Mouse (Mus musculus) thymus, postnatal 10 days (tissue): ENCODE data around the gene Fbxo47.

ENCODE experiments used
- DNase-seq, 2 experiments: peaks; one replicate each; pipeline ENCODE4 v3.0.0; 2021; ENCODE audit warnings: low spot score in 2 of 2

Gene Fbxo47

DNA sequence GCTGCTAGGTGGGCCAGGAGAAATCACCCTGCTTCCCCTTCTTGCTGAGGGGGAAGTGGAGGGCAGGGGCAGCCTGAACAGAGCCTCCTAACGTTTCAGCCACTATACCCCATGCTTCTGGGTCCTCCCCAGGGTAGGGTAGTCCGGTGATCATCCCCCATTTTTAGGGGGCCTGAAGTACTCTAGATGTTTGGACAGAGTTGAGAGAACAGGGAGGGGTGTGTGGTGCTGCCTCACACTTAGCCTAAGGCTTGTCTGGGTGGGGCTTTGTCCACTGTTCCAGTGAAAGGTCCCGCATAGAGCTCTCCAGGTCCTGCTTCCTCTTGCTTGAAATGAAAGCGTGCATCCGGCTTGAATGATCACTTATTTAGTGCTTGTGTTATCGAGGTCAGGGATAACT is 53.5 kb downstream of the Fbxo47 start:
- DNase-seq, result no peak

DNA sequence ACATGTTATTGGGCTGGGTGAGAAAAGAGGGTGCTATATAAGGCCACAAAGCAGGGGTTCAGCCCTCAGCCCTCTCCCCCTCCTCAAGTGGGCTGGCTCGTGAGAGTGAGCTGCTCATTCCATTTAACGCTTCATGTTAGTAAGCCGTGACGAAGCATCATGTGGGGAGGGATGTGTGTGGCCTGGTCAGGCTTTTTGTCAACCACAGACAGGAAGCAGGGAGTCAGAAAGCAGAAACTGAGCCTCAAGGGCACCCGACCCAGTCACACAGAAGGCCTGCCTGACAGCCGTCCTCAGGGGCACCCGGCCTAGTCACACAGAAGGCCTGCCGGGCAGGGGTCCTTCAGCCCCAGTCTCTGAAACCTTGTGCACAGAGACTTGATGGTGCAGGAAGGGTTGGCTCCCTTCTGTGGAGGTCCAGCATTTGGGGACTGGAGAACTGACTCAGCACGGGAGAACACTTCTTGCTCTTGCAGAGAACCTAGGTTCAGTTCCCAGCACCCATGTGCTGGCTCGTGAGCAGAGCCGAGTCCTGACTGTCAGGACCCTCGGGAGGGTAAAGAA is 54.0 kb downstream of the Fbxo47 start:
- no peak for DNase-seq

DNA sequence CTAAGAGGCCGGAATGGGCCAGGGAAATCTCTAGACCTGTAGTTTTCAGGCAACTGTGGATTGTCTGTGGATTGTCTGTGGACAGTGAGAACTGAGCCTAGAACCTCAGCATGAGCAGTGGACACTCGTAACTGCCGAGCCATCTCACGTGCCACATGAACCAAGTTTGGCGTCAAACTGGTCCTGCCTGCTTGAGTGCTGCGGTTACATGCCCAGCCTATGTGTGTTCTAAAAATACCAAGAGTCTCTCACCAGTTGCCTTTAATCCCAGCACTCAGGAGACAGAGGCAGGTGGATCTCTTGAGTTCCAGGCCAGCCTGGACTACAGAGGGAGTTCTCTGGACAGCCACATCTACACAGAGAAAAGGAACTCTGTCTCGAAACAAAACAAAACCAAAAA is 54.6 kb downstream of the Fbxo47 start:
- DNase-seq, result no peak

DNA sequence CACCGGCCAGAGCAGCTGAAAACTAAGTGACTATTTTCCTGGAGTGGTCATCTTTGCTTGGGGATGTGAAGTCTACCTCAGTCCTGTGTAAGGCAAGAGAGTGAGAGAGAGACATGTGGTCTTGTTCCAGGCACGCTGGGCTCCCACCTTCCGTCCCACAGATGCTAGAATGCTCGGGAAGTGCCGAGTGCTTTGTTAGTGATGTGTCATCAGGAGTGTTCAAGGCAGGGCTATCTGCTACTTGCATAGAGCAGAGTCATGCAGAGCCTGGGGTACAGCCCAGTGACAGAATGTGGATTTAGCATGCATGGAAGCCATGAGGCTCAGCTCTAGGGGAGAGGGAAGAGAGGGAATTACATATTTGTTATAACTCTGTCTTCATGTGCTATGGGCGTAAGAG is 56.3 kb downstream of the Fbxo47 start:
- no peak for DNase-seq

DNA sequence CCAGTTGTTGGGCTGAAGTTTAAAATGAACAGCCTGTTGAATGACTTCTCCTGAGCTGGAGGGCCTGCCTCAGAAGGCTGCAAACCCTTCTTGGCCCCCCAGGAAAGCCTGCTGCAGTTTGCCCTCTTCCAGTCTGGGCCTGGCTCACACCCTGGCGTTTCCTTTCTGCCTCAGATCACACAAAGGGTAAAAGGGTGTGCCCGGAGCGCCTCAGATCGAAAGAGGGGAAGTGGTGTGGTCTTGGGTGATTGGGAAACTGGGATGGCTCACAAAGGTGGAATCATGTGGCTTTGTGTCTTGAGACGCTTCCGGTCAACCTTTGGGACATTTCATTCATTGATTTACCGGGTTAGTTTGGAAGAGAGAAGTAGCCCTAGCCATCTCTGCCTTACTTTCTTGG is 57.5 kb downstream of the Fbxo47 start:
- DNase-seq, result peak in 1 of 2 experiments; percentile 34

DNA sequence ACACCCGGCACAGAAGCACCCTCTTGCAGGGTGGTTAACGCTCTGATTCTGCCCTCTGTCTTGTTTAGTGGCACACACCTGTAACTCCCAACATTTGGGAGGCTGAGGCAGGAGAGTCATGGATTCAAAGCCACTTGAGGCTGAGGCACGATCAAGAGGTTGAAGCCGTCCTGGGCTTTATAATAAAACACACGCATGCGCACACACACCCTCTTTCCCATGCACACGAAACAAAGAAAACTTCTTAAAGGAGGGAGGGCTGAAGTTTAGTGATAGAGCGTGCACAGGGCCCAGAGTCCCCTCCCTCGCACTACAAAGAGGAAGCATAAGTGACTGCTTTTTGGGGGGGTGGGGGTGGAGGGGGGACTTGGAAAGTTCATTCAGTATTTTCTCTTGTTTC is 58.0 kb downstream of the Fbxo47 start:
- peak; percentile 60 to 61 for DNase-seq

DNA sequence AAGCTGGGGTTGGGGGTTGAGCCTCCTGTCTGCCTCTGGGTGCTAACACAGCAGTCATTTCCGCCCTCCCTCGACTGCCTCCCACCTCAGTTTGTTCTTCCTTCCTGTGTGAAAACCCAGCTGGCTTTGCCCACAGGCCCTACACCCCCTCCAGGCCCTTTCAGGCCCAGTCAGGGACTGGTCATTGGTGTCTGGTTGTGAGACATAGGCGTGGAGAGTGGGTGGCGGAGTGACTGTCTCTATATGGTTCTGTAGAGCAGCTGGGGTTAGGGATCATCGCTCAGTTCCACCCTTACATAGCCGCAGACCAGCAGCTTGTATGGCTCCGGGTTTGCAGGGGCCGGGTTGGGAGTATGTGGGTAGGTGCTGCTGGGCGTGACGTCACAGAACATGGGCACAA is 58.7 kb downstream of the Fbxo47 start:
- peak; percentile 79 to 80 for DNase-seq

DNA sequence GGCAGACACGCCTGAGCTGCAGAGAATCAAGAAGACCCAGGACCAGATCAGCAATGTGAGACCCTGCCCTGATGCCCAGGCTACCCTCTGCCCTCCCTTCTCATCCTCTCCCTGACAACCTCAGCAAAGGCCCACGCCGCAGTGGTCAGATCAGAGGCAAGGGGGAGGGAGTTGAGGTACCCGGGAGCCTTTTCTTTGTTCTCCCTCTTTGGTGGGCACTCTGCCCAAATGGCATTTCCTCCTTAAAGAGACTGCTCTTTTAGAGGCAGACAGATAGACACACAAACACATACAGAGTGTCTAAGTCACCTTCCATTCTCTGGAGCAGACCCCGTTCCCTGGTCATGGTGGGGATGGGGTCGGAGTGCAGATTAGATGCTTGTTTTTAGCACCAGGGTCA is 59.1 kb downstream of the Fbxo47 start:
- DNase-seq, result no peak

DNA sequence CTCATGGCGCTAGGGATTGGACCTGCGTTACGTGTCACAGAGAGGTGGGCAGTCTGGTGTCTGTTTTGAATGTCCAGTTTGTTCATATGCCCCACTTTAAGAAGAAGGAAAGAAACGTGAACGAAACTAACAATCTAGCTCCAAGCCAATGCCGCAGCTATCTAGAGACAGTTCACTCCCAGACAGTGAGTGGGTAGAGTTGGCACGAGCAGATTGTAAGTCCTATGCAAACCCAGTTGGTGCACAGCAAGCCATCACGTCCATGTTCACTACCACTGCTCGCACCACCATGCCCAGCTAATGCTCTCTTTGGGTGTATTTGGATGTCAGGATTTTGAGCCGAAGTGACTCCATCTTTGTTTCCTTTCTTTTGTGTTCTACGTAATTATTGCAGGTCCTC is 59.8 kb downstream of the Fbxo47 start:
- DNase-seq, result no peak

DNA sequence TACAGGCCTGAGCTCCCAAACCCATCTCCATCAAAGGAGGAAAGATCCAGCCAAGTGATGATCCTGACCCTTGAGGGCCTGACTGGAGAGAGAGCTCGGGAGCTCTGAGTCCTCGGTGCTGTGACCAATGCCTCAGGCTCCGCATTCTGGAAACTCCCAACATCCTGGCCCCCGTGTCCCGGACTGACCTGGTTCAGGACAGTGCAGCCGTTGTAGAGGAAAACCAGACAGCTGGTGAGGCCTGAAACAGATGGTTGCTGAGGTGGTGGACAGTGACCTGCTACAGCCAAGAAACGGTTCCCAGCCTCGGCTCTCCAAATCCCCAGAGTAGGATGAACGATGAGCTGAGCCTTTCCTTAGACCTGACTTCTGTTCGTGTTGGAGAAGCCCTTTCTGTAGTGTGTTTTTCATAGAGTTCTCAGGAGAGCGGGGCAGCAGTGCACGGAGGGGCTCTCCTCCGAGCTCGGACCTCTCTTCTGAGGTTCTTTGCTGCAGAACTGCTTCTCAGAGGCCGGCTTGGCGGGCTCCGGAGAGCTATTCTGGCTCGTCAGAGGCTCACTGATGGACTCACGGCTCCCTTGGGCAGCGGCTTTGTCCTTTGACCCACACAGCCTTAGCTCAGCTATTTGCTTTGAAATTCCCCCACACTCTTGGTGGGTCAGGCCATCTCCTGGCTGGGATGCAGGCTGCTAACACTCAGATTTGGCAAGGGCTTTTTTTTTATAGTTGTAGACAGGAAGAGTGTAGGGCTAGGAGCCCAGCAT is 60.9 kb downstream of the Fbxo47 start:
- no peak for DNase-seq

DNA sequence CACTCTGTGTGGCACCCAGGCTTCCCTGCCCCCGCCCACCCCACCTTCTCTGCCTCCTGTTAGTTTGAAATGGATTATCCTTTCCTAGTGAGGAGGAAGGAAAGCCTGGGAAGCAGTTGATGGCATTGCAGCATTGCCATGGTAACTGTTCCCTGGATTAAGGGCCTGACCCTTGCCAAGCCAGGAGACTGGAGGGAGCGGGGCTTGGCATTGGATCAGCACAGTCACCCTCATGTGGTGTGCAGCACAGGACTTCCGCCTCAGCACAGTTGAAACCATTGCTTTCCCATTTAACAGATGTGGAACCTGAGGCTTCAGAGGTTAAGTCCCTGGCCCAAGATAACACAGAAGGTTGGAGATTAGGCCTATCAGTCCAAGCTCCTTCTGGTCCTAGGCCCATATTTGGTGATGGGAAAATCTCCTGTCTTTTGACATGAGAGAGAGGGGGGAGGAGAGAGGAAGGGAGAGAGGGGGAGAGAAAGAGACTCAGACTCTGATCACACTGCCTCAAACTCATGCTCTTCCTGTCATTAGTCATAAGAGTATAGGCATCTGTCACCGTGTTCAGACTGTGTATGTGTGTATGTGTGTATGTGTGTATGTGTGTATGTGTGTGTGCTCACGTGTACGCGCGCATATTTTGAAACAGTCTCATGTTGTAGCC is 62.4 kb downstream of the Fbxo47 start:
- no peak for DNase-seq

DNA sequence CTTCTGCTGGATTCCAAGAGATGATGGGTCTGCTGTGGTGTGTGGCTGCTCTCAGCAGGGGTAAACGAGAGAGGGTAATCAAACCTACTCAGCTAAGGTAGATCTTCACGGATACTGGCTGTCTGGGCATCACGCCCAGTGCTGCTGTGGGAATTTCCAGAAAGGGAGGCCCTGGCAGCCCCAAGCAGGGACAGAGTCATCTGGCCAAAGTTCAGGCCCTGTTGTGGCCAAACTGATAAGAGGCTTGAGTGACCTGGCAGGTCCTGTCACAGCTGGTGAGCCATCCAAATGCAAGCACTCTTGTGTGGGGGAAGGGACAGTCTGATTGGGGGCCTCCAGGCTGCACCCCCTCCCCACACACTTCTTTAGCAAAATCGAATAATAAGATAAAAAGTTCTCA is 63.1 kb downstream of the Fbxo47 start:
- no peak for DNase-seq

DNA sequence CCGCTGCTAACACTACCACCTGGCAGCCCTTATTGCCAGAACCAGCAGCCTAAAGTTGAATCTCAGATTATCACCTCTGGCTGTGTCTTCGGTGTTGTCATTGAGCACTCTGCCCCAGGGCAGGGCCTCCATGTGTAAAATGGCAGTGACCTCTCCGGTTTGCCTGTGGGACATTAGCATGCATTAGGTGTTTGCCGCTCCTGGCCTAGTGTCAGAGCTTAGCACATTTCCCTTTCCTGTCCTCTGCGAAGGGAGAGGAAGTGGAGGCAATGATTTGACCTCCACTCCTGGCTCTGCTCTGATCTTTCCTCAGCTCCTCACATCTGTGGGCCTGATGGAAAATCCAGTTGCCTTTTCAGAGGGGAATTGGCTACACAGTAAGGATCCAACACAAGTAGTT is 64.0 kb downstream of the Fbxo47 start:
- no peak for DNase-seq

DNA sequence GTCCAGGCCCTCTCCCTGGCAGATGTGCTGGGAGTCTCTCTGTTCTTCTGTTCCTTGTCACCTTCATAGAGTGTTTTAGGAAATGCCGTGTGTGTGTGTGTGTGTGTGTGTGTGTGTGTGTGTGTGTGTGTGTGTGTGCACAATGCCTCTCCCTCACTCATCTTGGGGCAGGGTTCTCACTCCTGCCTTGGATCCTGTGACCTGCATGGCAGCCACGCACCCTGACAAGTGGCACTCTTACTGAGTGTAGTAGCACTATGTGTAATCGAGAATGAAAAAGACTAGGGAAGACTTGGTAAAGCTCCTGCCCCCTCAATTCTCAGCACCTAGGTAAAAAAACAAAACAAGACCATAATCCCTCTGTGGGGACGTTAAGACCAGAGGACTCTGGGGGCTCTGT is 64.9 kb downstream of the Fbxo47 start:
- DNase-seq, result no peak

DNA sequence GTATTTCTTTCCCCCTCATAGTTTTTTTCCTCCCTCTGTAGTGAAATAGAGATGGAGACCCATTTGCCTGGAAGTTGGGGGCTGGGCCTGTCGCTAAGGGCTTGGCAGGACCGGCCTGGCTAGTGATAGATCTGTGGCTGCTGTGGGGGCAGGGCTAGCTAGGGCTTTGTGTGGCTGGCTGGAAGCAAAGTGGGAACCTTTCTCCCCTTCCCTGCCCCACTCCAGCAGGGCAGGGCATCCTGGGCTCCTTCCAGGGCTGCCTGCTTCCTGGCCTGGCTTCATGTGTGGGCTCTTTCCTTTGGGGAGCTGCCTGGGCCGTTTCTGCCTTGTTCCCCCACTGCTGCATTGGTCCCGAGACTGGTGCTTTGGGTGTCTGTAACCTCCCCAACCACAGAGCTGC is 65.4 kb downstream of the Fbxo47 start:
- DNase-seq, result no peak

DNA sequence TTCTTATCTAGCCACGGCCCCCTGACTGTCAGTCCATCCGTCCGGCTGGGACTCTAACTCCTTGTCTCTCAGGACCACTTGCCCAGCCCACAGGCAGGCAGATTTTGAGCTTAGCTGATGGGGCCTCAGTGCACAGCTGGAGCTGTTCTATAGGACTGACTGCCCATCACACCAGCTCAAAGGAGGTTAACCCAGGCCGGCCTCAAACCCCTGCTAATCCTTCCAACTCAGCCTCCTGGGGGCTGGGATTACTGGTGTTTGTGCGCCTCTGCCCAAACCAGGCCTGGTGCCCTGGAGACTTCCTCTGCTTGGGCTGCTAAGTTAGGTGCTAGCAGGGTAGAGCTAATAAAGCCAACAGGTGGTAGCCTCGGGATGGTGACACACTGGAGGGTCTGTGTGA is 66.0 kb downstream of the Fbxo47 start:
- no peak for DNase-seq

DNA sequence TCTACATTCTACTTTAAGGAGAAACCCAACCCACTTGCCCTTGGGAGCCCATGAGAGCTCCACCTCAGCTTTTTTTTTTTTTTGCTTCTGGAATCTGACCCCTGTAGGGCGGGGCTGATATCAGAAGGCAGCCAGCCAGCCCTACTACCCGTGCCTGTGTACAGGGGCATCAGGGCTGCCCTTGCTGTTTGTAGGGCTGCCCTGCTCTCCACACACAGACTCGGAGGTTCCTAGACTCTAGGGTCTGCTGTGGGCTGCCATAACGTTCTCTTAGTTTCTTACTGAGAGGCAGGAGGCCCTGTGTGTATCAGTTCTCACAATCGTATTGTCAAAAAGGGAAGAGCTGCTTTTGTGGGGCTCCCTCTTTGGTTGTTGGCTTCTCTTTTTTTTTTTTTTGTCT is 66.6 kb downstream of the Fbxo47 start:
- no peak for DNase-seq

DNA sequence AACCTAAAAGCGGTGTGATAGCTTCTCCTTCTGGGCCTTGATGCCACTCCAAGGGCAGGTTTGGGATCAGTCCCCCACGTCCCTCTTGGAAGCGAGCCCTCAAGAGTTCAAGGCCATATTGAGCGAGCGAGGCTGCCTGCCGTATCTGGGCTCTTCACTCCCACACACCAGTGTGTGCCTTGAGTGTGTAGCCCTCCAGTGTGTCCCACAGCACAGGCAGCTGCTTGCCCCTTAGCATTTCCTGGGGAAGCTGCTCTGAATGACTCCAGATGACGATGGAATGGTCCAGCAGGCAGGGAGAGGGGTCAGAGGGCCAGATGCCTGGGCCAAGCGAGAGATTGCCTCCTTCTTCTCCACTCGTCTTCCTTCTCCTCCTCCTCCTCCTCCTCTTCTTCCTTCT is 67.0 kb downstream of the Fbxo47 start:
- DNase-seq, result no peak

DNA sequence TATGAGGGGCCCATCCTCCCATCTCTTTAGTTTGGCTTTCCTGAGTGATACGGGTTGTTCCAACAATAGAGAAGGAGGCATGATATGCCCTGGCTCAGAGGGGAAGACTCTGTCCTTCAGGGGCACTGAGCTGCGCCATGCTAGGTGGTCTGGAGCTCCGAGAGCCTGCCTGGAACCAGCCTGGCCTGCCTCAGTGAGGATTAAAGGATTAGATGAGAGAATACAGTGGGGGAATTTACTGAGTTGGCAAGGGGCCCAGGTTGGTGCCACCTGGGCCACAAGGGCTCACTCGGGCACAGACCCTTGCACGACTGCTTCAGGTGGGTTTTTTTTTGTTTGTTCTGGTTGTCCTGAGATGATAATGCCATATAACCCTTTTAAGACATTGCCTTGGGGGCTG is 67.8 kb downstream of the Fbxo47 start:
- no peak for DNase-seq

DNA sequence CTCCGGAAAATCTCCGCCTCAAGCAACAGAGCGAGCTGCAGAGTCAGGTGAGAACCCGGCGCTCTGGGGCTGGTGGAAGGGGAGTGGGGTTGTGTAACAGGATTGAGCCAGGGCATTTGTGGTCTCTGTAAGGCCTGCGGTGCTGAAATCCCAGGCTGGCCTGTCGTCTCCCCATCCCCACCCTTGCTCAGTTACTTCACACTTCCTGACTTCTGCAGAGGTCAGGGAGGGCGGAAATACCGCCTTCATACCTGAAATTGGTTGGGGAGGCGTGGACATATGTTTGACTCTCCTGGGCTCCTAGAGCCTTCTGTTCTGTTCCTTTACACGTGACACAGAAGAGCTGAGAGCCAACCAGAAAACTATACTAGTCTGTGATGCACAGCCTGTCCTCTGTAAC is 68.2 kb downstream of the Fbxo47 start:
- DNase-seq, result no peak

DNA sequence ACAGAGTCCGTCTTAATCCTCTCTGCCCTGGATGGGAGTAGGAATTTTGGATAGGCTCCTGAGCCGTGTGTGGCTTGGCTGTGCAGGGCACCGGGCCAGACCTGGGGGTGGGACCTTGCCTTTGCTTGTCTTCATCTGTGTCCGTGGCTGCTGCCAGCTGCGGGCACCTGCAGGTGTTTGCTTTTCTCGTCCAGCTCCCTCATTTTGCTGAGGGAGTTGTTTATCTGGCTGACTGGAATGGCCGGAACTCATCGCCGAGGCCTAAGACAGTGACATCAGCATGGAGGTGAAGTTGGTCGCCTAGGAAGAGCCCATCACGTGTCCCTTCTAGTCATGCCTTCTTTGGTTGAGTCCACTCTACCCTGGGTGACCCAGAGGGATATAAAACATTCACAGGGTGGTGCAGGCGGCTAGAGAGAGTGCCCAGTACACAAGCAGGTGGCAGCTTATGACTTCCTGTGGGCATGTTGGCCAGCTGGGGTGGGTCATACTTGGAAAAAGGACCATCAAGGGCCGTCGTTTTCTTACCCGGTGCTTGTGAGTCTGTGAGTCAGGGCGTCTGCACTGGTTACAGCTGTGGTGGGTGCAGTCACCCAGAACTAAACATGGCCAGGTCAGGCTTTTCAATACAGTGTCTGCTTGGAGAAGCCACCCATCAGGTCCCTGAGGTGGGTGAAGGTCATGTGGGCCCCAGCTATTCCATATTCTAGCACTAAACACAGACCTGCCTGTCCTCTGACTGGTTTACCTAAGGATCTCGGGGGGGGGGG is 70.0 kb downstream of the Fbxo47 start:
- no peak for DNase-seq

DNA sequence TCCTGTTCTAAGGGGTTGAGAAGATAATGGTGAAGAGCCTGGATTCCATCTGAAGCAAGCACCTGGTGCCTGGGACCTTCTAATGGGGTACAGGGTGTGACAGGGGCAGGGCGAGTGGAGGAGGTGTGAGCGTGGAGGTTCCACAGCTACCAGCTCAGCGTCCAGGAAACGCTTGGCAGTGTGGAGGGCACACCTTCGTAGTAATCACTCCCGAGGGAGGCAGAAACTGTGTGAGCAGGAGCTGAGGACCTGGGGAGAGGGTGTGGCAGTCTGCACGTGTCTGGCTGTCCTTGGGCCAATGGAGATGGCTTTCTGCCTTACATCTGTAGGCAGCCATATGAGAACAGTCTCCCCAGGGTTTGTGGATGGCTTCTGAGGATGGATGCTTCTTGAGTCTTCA is 70.9 kb downstream of the Fbxo47 start:
- DNase-seq, result no peak

DNA sequence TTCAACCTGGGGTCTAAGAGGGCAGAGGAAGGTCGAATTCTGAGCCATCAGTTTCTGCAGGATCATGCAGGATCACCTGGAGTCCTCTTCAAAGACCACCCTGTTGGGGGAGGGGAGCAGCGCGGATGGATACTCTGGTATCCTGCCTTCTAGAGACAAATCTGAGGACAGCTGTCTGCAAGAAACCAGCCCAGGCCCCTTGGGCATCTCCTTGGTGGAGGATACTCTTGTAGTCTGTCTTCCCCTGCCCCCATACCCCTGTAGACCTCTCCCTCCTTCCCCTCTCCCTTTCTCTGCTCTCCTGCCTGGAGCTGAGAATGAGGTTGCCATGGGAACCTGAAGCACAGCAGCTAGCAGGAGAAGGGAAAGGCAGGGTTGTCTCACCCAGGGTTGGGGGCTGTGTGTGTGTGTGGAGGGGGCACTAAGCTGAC is 71.4 kb downstream of the Fbxo47 start:
- no peak for DNase-seq
